Mouse (Mus musculus) embryonic facial prominence, embryonic 13.5 days (tissue): Measurements from ENCODE around the gene Vmp1. TPM values are rescaled to one million over a fixed set of nuclear protein-coding genes. Genes with fewer than 3 reads are reported as not detected.

Experiments used
- ATAC-seq: fragments of 200-750 bp; cut with Nextera tagmentation; 2 replicates; pipeline ENCODE4 v1.8.0; 2017; ENCODE audit warnings: low read depth; ENCODE audit not compliant: insufficient number of reproducible peaks, insufficient read depth, low FRiP score, low TSS enrichment
- H3K27ac ChIP-seq: fragments of 300-500 bp; sonication (generic); 2 replicates; pipeline ENCODE4 v1.5.1; 2015; ENCODE audit warnings: moderate library complexity, mild to moderate bottlenecking, inconsistent platforms
- H3K27me3 ChIP-seq: fragments of 300-500 bp; sonication (generic); 2 replicates; pipeline ENCODE4 v1.6.1; 2015; ENCODE audit warnings: mild to moderate bottlenecking, inconsistent platforms
- H3K36me3 ChIP-seq: fragments of 300-500 bp; sonication (generic); 2 replicates; pipeline ENCODE4 v1.6.1; 2015; ENCODE audit warnings: mild to moderate bottlenecking, inconsistent platforms
- H3K4me1 ChIP-seq: fragments of 300-500 bp; sonication (generic); 2 replicates; pipeline ENCODE4 v1.6.1; 2015; ENCODE audit warnings: inconsistent platforms
- H3K4me2 ChIP-seq: fragments of 300-500 bp; sonication (generic); 2 replicates; pipeline ENCODE4 v1.6.1; 2015; ENCODE audit warnings: moderate library complexity, mild to moderate bottlenecking, inconsistent platforms
- H3K4me3 ChIP-seq: fragments of 300-500 bp; sonication (generic); 2 replicates; pipeline ENCODE4 v1.5.1; 2015; ENCODE audit warnings: mild to moderate bottlenecking, inconsistent platforms
- H3K9ac ChIP-seq: fragments of 300-500 bp; sonication (generic); 2 replicates; pipeline ENCODE4 v1.6.1; 2015; ENCODE audit warnings: mild to moderate bottlenecking, inconsistent platforms
- H3K9me3 ChIP-seq: fragments of 300-500 bp; sonication (generic); 2 replicates; pipeline ENCODE4 v1.6.1; 2016; ENCODE audit warnings: inconsistent platforms
- WGBS: fragments of 180-500 bp; shearing (Covaris S2); methylation state at CpG from one replicate; pipeline ENCODE4 v1.1.7; 2015; ENCODE audit warnings: mixed read lengths; 5-methylcytosine and 5-hydroxymethylcytosine counted together
- microRNA counts: library from miRNA; unstranded; fragments of <30 nt; microRNA quantifications from one replicate; lab custom pipeline; 2016
- microRNA-seq: library from miRNA; unstranded; fragments of <30 nt; microRNA quantifications from one replicate; pipeline ENCODE4, GENCODE M21; 2016
- polyA plus RNA-seq: library from polyadenylated mRNA; unstranded; fragments of >200 nt; fragmentation: Nextera tagmentation; extraction: Ambion mirVana; gene quantifications from 2 replicates; pipeline ENCODE4 v1.2.1, GENCODE M21; 2015

The Vmp1 gene
- polyA plus RNA-seq, 1 experiment from 2014 or later, result 86.1 TPM

DNA sequence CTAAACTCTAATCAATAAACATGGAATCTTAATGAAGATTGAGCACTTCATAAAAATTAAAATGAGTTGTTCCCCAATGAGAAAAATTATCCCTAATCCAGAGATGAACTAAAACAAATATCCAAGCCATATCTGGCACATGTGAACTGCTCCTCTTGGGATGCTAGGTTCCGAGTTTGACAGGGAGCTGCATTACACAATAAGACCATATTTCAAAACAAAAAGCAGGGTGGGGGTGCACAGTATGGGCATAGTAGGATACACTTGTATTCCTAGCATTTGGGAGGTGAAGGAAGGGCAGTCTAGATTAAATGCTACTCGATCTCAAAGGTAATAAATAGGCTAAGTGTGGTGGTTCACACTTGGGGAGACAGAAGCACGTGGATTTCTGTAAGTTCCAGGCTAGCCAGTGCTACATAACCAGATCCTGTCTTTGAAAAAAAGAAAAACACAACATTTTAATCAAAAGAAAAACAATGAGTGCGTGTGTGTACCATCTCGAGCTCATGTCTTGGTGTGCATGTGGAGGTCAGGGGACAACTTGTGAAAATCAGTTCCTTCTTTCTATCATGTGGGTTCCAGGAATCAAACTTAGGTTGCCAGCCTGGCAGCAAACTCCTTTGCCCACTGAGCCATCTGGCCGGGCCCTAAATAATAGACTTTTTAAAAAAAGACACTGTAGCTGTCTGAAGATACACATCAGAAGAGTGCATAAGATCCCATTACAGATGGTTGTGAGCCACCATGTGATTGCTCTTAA lies 143.7 kb downstream of the Vmp1 start:
- no peak overlapping the region for H3K27ac ChIP-seq
- H3K36me3 ChIP-seq, result 0 out of 2 replicates have a peak, but pooled peaks cover under 1% of the 10 kb centered on the region
- no peaks in the 10 kb centered on the region for H3K9me3 ChIP-seq
- H3K4me1 ChIP-seq, result peaks cover 16% of the 10 kb centered on the region
- no peak for ATAC-seq
- no peaks in the 10 kb centered on the region for H3K27me3 ChIP-seq
- 88% methylated on average over 6 of the region's 6 CpGs for WGBS
- no peak overlapping the region for H3K4me3 ChIP-seq
- no peak overlapping the region for H3K4me2 ChIP-seq
- no peak overlapping the region for H3K9ac ChIP-seq

DNA sequence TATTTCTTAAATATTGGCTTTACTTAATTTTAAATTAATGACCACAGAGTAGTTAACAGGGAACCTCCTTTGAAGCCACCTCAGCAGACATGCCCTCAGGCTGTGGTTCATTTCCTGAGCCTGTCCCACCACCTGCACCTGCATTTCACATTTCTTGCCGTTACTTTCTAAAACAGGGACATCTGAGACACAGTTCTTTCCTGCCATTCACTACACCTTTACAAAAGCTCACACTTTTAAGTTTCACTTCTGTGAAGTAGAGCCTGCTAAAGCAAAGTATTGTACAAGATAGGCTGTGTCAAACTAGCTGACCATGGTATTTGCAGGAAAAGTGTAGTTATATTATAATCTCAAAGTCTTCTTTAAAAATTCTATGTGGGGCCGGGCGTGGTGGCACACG lies 144.8 kb downstream of the Vmp1 start:
- H3K4me1 ChIP-seq, result peaks cover 16% of the 10 kb centered on the region
- H3K4me3 ChIP-seq, result no peak overlapping the region
- H3K9ac ChIP-seq, result no peak overlapping the region
- H3K27me3 ChIP-seq, result no peaks in the 10 kb centered on the region
- ATAC-seq, result no peak
- no peak overlapping the region for H3K4me2 ChIP-seq
- WGBS, result 82% methylated on average over 4 of the region's 4 CpGs
- H3K27ac ChIP-seq, result no peak overlapping the region
- H3K36me3 ChIP-seq, result peaks cover 8% of the 10 kb centered on the region; the same call in 1 of the 2 replicates
- no peaks in the 10 kb centered on the region for H3K9me3 ChIP-seq

DNA sequence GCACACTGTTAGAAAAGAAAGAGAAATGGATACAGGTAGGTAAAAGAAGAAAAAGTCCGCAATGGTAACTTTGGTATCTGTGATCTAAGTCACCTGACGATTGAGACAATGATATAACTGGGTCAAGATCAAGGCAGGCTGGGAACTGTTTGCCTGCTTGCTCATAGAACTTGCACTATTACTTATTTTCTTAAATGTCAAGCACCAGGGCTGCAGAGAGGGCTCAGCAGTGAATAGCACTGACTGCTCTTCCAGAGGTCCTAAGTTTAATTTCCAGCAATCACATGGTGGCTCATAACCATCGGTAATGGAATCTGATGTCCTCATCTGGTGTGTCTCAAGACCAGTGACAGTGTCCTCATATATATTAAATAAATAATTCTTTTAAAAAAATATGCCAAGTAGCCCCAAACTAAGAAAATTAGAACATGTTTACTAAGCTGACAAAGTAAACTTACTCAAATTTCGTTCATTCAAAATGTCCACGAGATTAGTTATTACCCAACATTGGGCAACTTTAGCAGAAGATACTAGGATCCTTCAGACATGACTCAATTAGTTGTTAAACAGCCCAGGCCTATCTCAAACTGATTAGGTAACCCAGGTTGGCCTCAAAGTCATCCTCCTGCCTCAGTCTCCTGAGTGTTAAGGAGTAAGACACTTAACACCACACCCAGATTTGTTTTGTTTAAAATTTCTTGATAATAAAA lies 149.3 kb downstream of the Vmp1 start:
- Histone ChIP-seq H3K9ac (no peak overlapping the region), H3K4me1 (no peaks in the 10 kb centered on the region), H3K4me2 (no peak overlapping the region), H3K4me3 (no peak overlapping the region), H3K27me3 (no peaks in the 10 kb centered on the region), H3K27ac (no peak overlapping the region), H3K36me3 (peaks cover 35% of the 10 kb centered on the region), H3K9me3 (no peaks in the 10 kb centered on the region)
- WGBS, result 92% methylated on average over 5 of the region's 5 CpGs
- ATAC-seq, result no peak

MicroRNAs within 50 kb of the gene (microRNA counts, 519-probe panel; counts per million panel counts)
- microRNA mmu-miR-21 (lab: Ali Mortazavi, UCI), result 3,852 counts per million, percentile 84 among the panel's probes with 10 or more counts

Small RNA genes lying within 50 kb of the gene (microRNA-seq; reads per million reads assigned to microRNA genes)
- gene Mir21a, result 6,572 reads per million, percentile 92 among the genes with 10 or more reads in this experiment

Other genes starting within 250 kb of the Vmp1 start
- gene Rnft1, start 199.2 kb downstream of the Vmp1 start, polyA plus RNA-seq, result 36.0 and 38.6 TPM in 2 replicates
- 77.8 and 78.9 TPM in 2 replicates for gene Rps6kb1, start 139.0 kb downstream of the Vmp1 start, polyA plus RNA-seq
- 13.5 and 13.8 TPM in 2 replicates for gene Tubd1, start 138.8 kb downstream of the Vmp1 start, polyA plus RNA-seq
- gene Ptrh2, start 149 bp upstream of the Vmp1 start, polyA plus RNA-seq, result 36.2 and 38.3 TPM in 2 replicates
- 106 and 129 TPM in 2 replicates for gene Cltc, start 73.7 kb upstream of the Vmp1 start, polyA plus RNA-seq
- gene Dhx40, start 123.9 kb upstream of the Vmp1 start, polyA plus RNA-seq, result 27.0 and 27.7 TPM in 2 replicates